Mouse (Mus musculus) forebrain, embryonic 15.5 days (tissue): ENCODE results near the gene Gemin8. TPM values are rescaled to one million over a fixed set of nuclear protein-coding genes. Genes with fewer than 3 reads are reported as not detected.

Source experiments
- ATAC-seq: fragments of 200-750 bp; cut with Nextera tagmentation; replicated peaks from 2 replicates; pipeline ENCODE4 v1.8.0; 2017; ENCODE audit warnings: mild to moderate bottlenecking, moderate TSS enrichment, moderate library complexity
- H3K27ac ChIP-seq: fragments of 300-500 bp; sonication (generic); replicated peaks from 2 replicates; pipeline ENCODE4 v1.5.1; 2015; ENCODE audit warnings: mild to moderate bottlenecking, inconsistent platforms
- H3K27me3 ChIP-seq: fragments of 300-500 bp; sonication (generic); 2 replicates; pipeline ENCODE4 v1.6.1; 2015; ENCODE audit warnings: inconsistent platforms
- H3K36me3 ChIP-seq: fragments of 300-500 bp; sonication (generic); 2 replicates; pipeline ENCODE4 v1.6.1; 2015; ENCODE audit warnings: mild to moderate bottlenecking, inconsistent platforms
- H3K4me1 ChIP-seq: fragments of 300-500 bp; sonication (generic); 2 replicates; pipeline ENCODE4 v1.6.1; 2015; ENCODE audit warnings: inconsistent platforms
- H3K4me2 ChIP-seq: fragments of 300-500 bp; sonication (generic); replicated peaks from 2 replicates; pipeline ENCODE4 v1.6.1; 2015; ENCODE audit warnings: mild to moderate bottlenecking, inconsistent platforms
- H3K4me3 ChIP-seq: fragments of 300-500 bp; sonication (generic); 2 replicates; pipeline ENCODE4 v1.5.1; 2015; ENCODE audit warnings: mild to moderate bottlenecking, inconsistent platforms
- H3K9ac ChIP-seq: fragments of 300-500 bp; sonication (generic); replicated peaks from 2 replicates; pipeline ENCODE4 v1.6.1; 2015; ENCODE audit warnings: mild to moderate bottlenecking, inconsistent platforms
- H3K9me3 ChIP-seq: fragments of 300-500 bp; sonication (generic); 2 replicates; pipeline ENCODE4 v1.6.1; 2016; ENCODE audit warnings: inconsistent platforms
- WGBS: fragments of 180-500 bp; shearing (Covaris S2); methylation state at CpG from one replicate; pipeline ENCODE4 v1.1.7; 2015; ENCODE audit warnings: mixed read lengths; 5-methylcytosine and 5-hydroxymethylcytosine counted together
- polyA plus RNA-seq: library from polyadenylated mRNA; unstranded; fragments of >200 nt; fragmentation: Nextera tagmentation; extraction: Ambion mirVana; gene quantifications from 2 replicates; pipeline ENCODE4 v1.2.1, GENCODE M21; 2015

Gene Gemin8
- polyA plus RNA-seq, 1 experiment from 2014 or later = 11.0 TPM

GRCm38 (mm10) chrX:166185327-166185913 is 15.2 kb downstream of the Gemin8 start:
- H3K27me3 ChIP-seq = no peaks in the 10 kb centered on the region
- no peak overlapping the region for H3K4me2 ChIP-seq
- no peak overlapping the region for H3K9ac ChIP-seq
- H3K27ac ChIP-seq = no peak overlapping the region
- H3K9me3 ChIP-seq = no peaks in the 10 kb centered on the region
- H3K36me3 ChIP-seq = no peaks in the 10 kb centered on the region
- no peak overlapping the region for H3K4me3 ChIP-seq
- WGBS = 94% methylated on average over 9 of the region's 9 CpGs
- no peak for ATAC-seq
- H3K4me1 ChIP-seq = no peaks in the 10 kb centered on the region

- no peak overlapping the region for H3K4me2 ChIP-seq
- no peak overlapping the region for H3K4me3 ChIP-seq
- ATAC-seq = no peak
- H3K9me3 ChIP-seq = no peaks in the 10 kb centered on the region
- H3K4me1 ChIP-seq = no peaks in the 10 kb centered on the region
- no peaks in the 10 kb centered on the region for H3K27me3 ChIP-seq
- WGBS = 84% methylated on average over 1 of the region's 1 CpGs
- no peak overlapping the region for H3K27ac ChIP-seq
- no peak overlapping the region for H3K9ac ChIP-seq
- H3K36me3 ChIP-seq = no peaks in the 10 kb centered on the region
These were observed 17.5 kb downstream of the Gemin8 start for GRCm38 (mm10) chrX:166187803-166188202.

- H3K4me3 ChIP-seq = no peak overlapping the region
- no peaks in the 10 kb centered on the region for H3K4me1 ChIP-seq
- ATAC-seq = no peak
- H3K27me3 ChIP-seq = no peaks in the 10 kb centered on the region
- H3K9ac ChIP-seq = no peak overlapping the region
- no peaks in the 10 kb centered on the region for H3K9me3 ChIP-seq
- H3K4me2 ChIP-seq = no peak overlapping the region
- no peak overlapping the region for H3K27ac ChIP-seq
- no peaks in the 10 kb centered on the region for H3K36me3 ChIP-seq
These were observed 26.1 kb downstream of the Gemin8 start for GRCm38 (mm10) chrX:166196327-166196726.

- H3K9ac ChIP-seq = no peak overlapping the region
- H3K4me3 ChIP-seq = no peak overlapping the region
- no peaks in the 10 kb centered on the region for H3K36me3 ChIP-seq
- H3K27ac ChIP-seq = no peak overlapping the region
- H3K4me1 ChIP-seq = no peaks in the 10 kb centered on the region
- 89% methylated on average over 2 of the region's 2 CpGs for WGBS
- no peak overlapping the region for H3K4me2 ChIP-seq
- ATAC-seq = no peak
- no peaks in the 10 kb centered on the region for H3K27me3 ChIP-seq
- H3K9me3 ChIP-seq = no peaks in the 10 kb centered on the region
These were observed 28.0 kb downstream of the Gemin8 start for GRCm38 (mm10) chrX:166198266-166198665.

GRCm38 (mm10) chrX:166199812-166200211 is 29.6 kb downstream of the Gemin8 start:
- Histone ChIP-seq H3K27ac (no peak overlapping the region), H3K4me2 (no peak overlapping the region), H3K36me3 (no peaks in the 10 kb centered on the region), H3K4me3 (no peak overlapping the region), H3K4me1 (no peaks in the 10 kb centered on the region), H3K9me3 (no peaks in the 10 kb centered on the region), H3K27me3 (no peaks in the 10 kb centered on the region), H3K9ac (no peak overlapping the region)
- ATAC-seq = no peak

- H3K4me3 ChIP-seq = no peak overlapping the region
- H3K9me3 ChIP-seq = no peaks in the 10 kb centered on the region
- H3K27ac ChIP-seq = no peak overlapping the region
- no peaks in the 10 kb centered on the region for H3K27me3 ChIP-seq
- 78% methylated on average over 2 of the region's 2 CpGs for WGBS
- H3K36me3 ChIP-seq = no peaks in the 10 kb centered on the region
- H3K4me2 ChIP-seq = no peak overlapping the region
- no peak overlapping the region for H3K9ac ChIP-seq
- H3K4me1 ChIP-seq = no peaks in the 10 kb centered on the region
- ATAC-seq = no peak
These were observed 44.3 kb downstream of the Gemin8 start for GRCm38 (mm10) chrX:166214576-166214975.

GRCm38 (mm10) chrX:166216248-166216647 is 46.0 kb downstream of the Gemin8 start:
- Histone ChIP-seq H3K9ac (no peak overlapping the region), H3K4me2 (no peak overlapping the region), H3K4me1 (no peaks in the 10 kb centered on the region), H3K9me3 (no peaks in the 10 kb centered on the region), H3K4me3 (no peak overlapping the region), H3K36me3 (no peaks in the 10 kb centered on the region), H3K27me3 (no peaks in the 10 kb centered on the region), H3K27ac (no peak overlapping the region)
- WGBS = 76% methylated on average over 6 of the region's 6 CpGs
- no peak for ATAC-seq

- H3K4me3 ChIP-seq = no peak overlapping the region
- H3K4me1 ChIP-seq = no peaks in the 10 kb centered on the region
- no peak overlapping the region for H3K27ac ChIP-seq
- no peak overlapping the region for H3K4me2 ChIP-seq
- ATAC-seq = no peak
- no peaks in the 10 kb centered on the region for H3K27me3 ChIP-seq
- H3K9ac ChIP-seq = no peak overlapping the region
- no peaks in the 10 kb centered on the region for H3K9me3 ChIP-seq
- H3K36me3 ChIP-seq = no peaks in the 10 kb centered on the region
- 90% methylated on average over 8 of the region's 8 CpGs for WGBS
These were observed 46.5 kb downstream of the Gemin8 start for GRCm38 (mm10) chrX:166216720-166217119.

GRCm38 (mm10) chrX:166219331-166219730 is 49.1 kb downstream of the Gemin8 start:
- no peak for ATAC-seq
- H3K4me2 ChIP-seq = no peak overlapping the region
- H3K27me3 ChIP-seq = no peaks in the 10 kb centered on the region
- no peak overlapping the region for H3K4me3 ChIP-seq
- H3K36me3 ChIP-seq = no peaks in the 10 kb centered on the region
- no peaks in the 10 kb centered on the region for H3K9me3 ChIP-seq
- no peak overlapping the region for H3K9ac ChIP-seq
- H3K4me1 ChIP-seq = no peaks in the 10 kb centered on the region
- no peak overlapping the region for H3K27ac ChIP-seq
- 63% methylated on average over 5 of the region's 5 CpGs for WGBS

- Histone ChIP-seq H3K4me2 (no peak overlapping the region), H3K27ac (no peak overlapping the region), H3K27me3 (no peaks in the 10 kb centered on the region), H3K9ac (no peak overlapping the region), H3K36me3 (no peaks in the 10 kb centered on the region), H3K4me3 (no peak overlapping the region), H3K4me1 (no peaks in the 10 kb centered on the region), H3K9me3 (no peaks in the 10 kb centered on the region)
- WGBS = 67% methylated on average over 5 of the region's 5 CpGs
- ATAC-seq = no peak
These were observed 56.6 kb downstream of the Gemin8 start for GRCm38 (mm10) chrX:166226856-166227255.

GRCm38 (mm10) chrX:166229750-166230149 is 59.5 kb downstream of the Gemin8 start:
- Histone ChIP-seq H3K9me3 (no peaks in the 10 kb centered on the region), H3K4me2 (no peak overlapping the region), H3K27me3 (no peaks in the 10 kb centered on the region), H3K27ac (no peak overlapping the region), H3K4me3 (no peak overlapping the region), H3K9ac (no peak overlapping the region), H3K4me1 (no peaks in the 10 kb centered on the region), H3K36me3 (no peaks in the 10 kb centered on the region)
- 84% methylated on average over 3 of the region's 3 CpGs for whole genome bisulfite sequencing
- no peak for ATAC-seq

GRCm38 (mm10) chrX:166230515-166231267 is 60.4 kb downstream of the Gemin8 start:
- Histone ChIP-seq H3K4me1 (no peaks in the 10 kb centered on the region), H3K36me3 (no peaks in the 10 kb centered on the region), H3K4me3 (no peak overlapping the region), H3K9me3 (no peaks in the 10 kb centered on the region), H3K27ac (no peak overlapping the region), H3K27me3 (no peaks in the 10 kb centered on the region), H3K9ac (no peak overlapping the region), H3K4me2 (no peak overlapping the region)
- ATAC-seq = no peak
- 90% methylated on average over 6 of the region's 6 CpGs for WGBS

GRCm38 (mm10) chrX:166236131-166236530 is 65.9 kb downstream of the Gemin8 start:
- Histone ChIP-seq H3K9ac (no peak overlapping the region), H3K9me3 (no peaks in the 10 kb centered on the region), H3K36me3 (no peaks in the 10 kb centered on the region), H3K4me2 (no peak overlapping the region), H3K4me3 (no peak overlapping the region), H3K27me3 (no peaks in the 10 kb centered on the region), H3K4me1 (peaks cover 6% of the 10 kb centered on the region; the same call in 1 of the 2 replicates), H3K27ac (no peak overlapping the region)
- no peak for ATAC-seq
- WGBS = 53% methylated on average over 2 of the region's 2 CpGs
